Mouse (Mus musculus) hindbrain, embryonic 12.5 days (tissue): ENCODE measurements around the gene Tmem129. TPM values are rescaled to one million over a fixed set of nuclear protein-coding genes. Genes with fewer than 3 reads are reported as not detected.

Experiments
- ATAC-seq: fragments of 200-750 bp; cut with Nextera tagmentation; 2 replicates; pipeline ENCODE4 v1.8.0; 2017; ENCODE audit warnings: moderate TSS enrichment; ENCODE audit not compliant: low FRiP score
- H3K27ac ChIP-seq: fragments of 300-500 bp; sonication (generic); 2 replicates; pipeline ENCODE4 v1.5.1; 2016; ENCODE audit warnings: mild to moderate bottlenecking
- H3K27me3 ChIP-seq: fragments of 300-500 bp; sonication (generic); 2 replicates; pipeline ENCODE4 v1.6.1; 2016; ENCODE audit warnings: mild to moderate bottlenecking
- H3K36me3 ChIP-seq: fragments of 300-500 bp; sonication (generic); 2 replicates; pipeline ENCODE4 v1.6.1; 2016; ENCODE audit warnings: mild to moderate bottlenecking
- H3K4me1 ChIP-seq: fragments of 300-500 bp; sonication (generic); 2 replicates; pipeline ENCODE4 v1.6.1; 2016
- H3K4me2 ChIP-seq: fragments of 300-500 bp; sonication (generic); replicated peaks from 2 replicates; pipeline ENCODE4 v1.6.1; 2016; ENCODE audit warnings: mild to moderate bottlenecking
- H3K4me3 ChIP-seq: fragments of 300-500 bp; sonication (generic); 2 replicates; pipeline ENCODE4 v1.5.1; 2016; ENCODE audit warnings: mild to moderate bottlenecking
- H3K9ac ChIP-seq: fragments of 300-500 bp; sonication (generic); 2 replicates; pipeline ENCODE4 v1.6.1; 2016; ENCODE audit warnings: mild to moderate bottlenecking, moderate library complexity
- H3K9me3 ChIP-seq: fragments of 300-500 bp; sonication (generic); replicated peaks from 2 replicates; pipeline ENCODE4 v1.6.1; 2016; ENCODE audit warnings: mild to moderate bottlenecking
- WGBS: fragments of 180-500 bp; shearing (Covaris S2); methylation state at CpG from one replicate; pipeline ENCODE4 v1.1.7; 2016; 5-methylcytosine and 5-hydroxymethylcytosine counted together
- polyA plus RNA-seq: library from polyadenylated mRNA; unstranded; fragments of >200 nt; fragmentation: Nextera tagmentation; extraction: Ambion mirVana; gene quantifications from 2 replicates; pipeline ENCODE4 v1.2.1, GENCODE M21; 2016

Gene Tmem129
- polyA plus RNA-seq, 1 experiment from 2014 or later: 33.8 TPM

DNA sequence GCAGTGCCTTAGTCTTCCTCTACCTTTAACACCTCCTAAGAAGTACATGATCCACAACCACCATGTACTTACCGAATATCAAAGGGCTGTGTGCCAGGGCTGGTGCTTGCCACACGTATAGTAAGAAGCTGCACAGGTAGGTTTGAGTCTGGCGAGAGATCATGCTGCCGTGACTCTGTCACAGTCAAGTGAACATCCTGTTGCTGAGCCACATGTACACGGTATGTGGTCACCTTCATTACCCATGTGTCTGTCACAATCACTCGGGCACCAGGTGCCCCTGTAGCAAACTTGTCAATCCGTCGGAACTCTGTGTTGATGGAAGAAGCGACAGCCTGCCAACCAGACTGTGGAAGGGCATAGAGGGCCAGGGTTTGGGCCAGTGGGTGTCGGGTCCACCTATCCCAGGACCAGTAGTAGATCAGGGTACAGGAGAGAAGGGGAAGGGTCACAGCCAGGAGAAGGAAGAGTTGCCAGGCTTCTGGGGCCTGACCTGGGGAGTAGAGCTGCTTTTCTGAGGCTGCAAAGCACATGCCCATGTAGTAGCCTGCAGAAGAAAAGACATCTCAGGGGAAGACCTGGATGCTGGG, 2.9 kb downstream of the Tmem129 start:
- no peak for ATAC-seq
- WGBS: 92% methylated on average over 10 of the region's 10 CpGs

DNA sequence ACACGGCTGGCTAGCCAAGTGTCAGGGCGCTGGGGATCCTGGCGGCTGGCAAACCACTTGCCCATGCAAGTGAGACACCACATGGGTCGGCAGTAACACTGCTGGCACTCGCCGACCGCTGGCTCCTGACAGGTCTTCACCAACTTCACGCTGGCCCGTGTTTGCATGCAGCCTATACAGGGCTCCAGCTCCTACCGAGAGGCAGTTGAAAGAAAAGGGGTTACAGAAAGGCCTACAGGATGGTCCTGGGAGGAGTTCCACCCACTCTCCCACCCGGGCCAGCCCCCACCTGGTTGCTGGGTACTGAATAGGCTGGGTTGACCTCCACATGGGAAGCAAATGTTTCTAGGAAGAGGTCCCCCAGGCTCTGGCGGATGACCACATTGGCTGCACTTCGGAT, 3.8 kb downstream of the Tmem129 start:
- H3K27me3 ChIP-seq: no peaks in the 10 kb centered on the region
- no peak overlapping the region for H3K27ac ChIP-seq
- H3K4me2 ChIP-seq: no peak overlapping the region
- H3K36me3 ChIP-seq: peaks cover 17% of the 10 kb centered on the region
- H3K4me3 ChIP-seq: no peak overlapping the region
- H3K4me1 ChIP-seq: peaks cover 44% of the 10 kb centered on the region
- 95% methylated on average over 13 of the region's 13 CpGs for WGBS
- no peaks in the 10 kb centered on the region for H3K9me3 ChIP-seq
- no peak overlapping the region for H3K9ac ChIP-seq
- no peak for ATAC-seq

More for the DNA sequence above, 2.9 kb downstream of the Tmem129 start:
- Histone ChIP-seq H3K27me3 (no peaks in the 10 kb centered on the region), H3K4me1 (peaks cover 45% of the 10 kb centered on the region), H3K9me3 (no peaks in the 10 kb centered on the region), H3K4me2 (no peak overlapping the region), H3K9ac (no peak overlapping the region), H3K36me3 (peaks cover 14% of the 10 kb centered on the region), H3K4me3 (no peak overlapping the region), H3K27ac (no peak overlapping the region)

DNA sequence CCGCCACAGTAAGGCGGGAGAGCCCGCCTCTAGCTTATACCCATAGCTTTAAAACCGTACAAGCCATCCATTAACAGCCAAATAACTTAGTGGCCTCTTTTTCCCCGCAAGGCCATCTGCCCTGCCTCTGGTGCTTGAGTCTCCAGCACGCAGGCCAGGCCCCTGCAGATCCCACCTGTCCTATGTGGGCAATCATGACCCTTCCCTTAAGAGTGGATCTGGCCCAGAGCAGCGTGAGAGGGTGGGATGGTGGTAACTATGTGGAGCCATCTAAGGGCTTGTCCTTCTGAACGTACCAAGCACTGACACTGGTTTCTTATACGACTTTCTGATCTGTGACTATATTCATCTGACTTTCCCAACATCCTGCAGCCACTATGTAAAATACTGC, 5.4 kb downstream of the Tmem129 start:
- Histone ChIP-seq H3K27ac (peak overlapping the region; percentile 71), H3K9ac (peak overlapping the region; percentile 81), H3K4me2 (peak overlapping the region; percentile 79), H3K4me1 (peaks cover 35% of the 10 kb centered on the region), H3K9me3 (no peaks in the 10 kb centered on the region), H3K4me3 (peak overlapping the region; percentile 71), H3K36me3 (peaks cover 22% of the 10 kb centered on the region), H3K27me3 (no peaks in the 10 kb centered on the region)
- peak; percentile 46 for ATAC-seq
- 5% methylated on average over 9 of the region's 9 CpGs for WGBS

DNA sequence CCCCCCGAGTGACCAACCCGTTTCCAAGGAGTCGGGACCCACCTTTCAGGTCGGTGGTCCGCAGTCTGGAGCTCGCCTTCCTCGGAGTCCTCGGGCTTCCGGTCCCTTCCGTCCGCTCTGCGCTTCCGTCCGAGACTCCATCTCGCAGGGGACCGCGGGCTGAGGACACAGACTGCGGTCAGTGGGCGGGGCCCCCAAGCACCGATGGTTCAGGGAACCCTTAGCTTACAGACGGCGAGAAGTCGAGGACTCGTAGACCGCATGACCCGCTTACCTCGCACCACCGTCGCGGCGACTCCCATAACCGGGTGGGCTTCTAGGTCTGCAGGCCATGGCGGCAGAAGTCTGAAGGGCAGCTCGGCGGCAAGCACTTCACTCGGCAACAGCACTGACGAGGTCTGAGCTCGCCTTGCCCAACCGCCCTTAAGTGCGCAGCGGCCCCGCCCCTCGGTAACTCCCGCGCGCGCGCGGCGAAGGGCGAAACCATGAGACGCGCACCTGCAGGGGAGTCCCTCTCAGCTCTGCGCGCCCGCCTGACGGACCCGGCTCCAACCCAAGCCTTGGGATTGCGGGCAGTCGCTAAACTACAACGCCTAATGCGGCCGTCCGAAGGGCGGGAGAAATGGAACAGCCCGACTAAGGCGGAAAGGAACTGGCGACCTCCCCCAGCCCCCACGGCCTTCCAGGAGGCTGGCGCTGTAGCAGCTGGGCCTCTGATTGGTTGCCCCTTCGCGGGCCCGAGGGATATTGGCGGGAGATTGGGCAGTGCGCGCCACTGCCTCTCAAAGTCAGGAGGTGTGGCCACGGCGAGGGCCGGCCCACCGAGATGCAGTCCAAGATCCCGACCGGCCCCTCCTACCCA, 6.1 kb downstream of the Tmem129 start, which contains the start of gene Slbp:
TSS of gene Slbp (minus strand) at position 654 of the 862 bp plus-strand sequence.
- H3K4me3 ChIP-seq: peak within 1 kb of the TSS; percentile 71
- H3K36me3 ChIP-seq: peaks cover 28% of the 10 kb centered on the region
- H3K4me1 ChIP-seq: peaks cover 35% of the 10 kb centered on the region
- no peaks in the 10 kb centered on the region for H3K27me3 ChIP-seq
- peak; percentile 96 for ATAC-seq
- no peaks in the 10 kb centered on the region for H3K9me3 ChIP-seq
- peak within 1 kb of the TSS; percentile 79 for H3K4me2 ChIP-seq
- under 1% methylated on average over 82 of the region's 82 CpGs for WGBS
- peak within 1 kb of the TSS; percentile 98 for H3K27ac ChIP-seq
- H3K9ac ChIP-seq: peak within 1 kb of the TSS; percentile 81

DNA sequence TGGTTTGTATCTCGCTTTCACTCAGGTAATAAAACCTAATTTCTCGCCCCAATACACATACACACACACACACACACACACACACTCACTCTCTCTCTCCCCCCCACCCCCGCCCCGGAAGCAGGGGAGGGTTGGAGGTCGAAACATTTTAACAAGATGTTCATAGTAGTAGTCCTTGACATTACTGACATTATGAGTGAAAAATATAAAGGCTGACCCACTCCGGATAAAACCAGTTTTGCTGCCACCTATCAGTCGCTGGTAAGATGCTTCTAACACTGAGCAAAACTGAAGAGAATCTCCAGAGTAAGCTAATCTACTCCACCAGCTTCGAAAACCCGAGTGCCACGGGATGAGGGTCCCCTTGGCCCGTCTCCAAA, 6.7 kb downstream of the Tmem129 start:
- peak overlapping the region; percentile 79 for H3K4me2 ChIP-seq
- H3K27ac ChIP-seq: peak overlapping the region; percentile 98
- H3K4me1 ChIP-seq: peaks cover 29% of the 10 kb centered on the region
- H3K9me3 ChIP-seq: no peaks in the 10 kb centered on the region
- peak overlapping the region; percentile 81 for H3K9ac ChIP-seq
- ATAC-seq: no peak; the same call in 1 of the 2 replicates
- no peaks in the 10 kb centered on the region for H3K27me3 ChIP-seq
- H3K4me3 ChIP-seq: peak overlapping the region; percentile 71
- WGBS: 2% methylated on average over 11 of the region's 11 CpGs
- peaks cover 33% of the 10 kb centered on the region for H3K36me3 ChIP-seq

DNA sequence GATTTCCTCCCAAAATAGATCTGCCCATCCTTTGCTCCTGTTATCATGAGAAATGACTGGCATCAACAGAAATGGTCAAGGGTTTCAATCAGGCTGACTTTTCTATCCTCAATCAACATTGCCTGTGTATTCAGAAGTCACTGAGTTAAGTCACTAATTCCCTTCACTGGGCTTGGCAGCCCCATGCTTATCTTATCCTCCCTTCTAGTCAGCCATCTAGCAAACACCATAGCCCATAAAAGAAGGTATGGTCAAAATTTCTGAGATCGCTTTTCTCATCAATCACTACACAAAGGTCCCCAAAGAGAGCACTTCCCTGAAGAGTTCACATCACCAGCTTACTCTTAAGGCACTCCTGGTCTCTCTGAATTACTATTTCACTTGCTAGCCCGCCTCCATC, 7.2 kb downstream of the Tmem129 start:
- H3K27me3 ChIP-seq: no peaks in the 10 kb centered on the region
- peak overlapping the region; percentile 71 for H3K4me3 ChIP-seq
- H3K4me1 ChIP-seq: peaks cover 27% of the 10 kb centered on the region
- no peaks in the 10 kb centered on the region for H3K9me3 ChIP-seq
- peaks cover 39% of the 10 kb centered on the region for H3K36me3 ChIP-seq
- H3K9ac ChIP-seq: peak overlapping the region; percentile 81
- H3K27ac ChIP-seq: peak overlapping the region; percentile 98
- WGBS: 16% methylated on average over 2 of the region's 2 CpGs
- no peak for ATAC-seq
- peak overlapping the region; percentile 79 for H3K4me2 ChIP-seq

DNA sequence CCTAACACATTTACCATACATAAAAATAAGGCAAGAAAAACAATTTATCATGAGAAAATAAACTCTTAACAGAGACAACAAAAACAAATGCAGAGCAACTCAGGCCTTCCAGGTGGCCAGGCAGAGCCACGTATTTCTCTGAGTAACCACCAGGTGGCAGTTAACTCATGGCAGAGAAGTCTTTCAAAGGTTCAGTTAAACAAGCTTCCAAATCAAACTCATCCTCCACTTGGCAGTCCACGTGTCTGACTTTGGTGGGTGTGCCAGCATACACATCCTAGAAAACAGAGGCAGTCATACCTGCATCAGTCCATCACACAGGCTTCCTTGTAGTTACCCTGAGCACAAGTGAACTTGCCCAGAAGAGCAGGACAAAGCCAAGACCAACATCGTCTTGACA, 17.6 kb downstream of the Tmem129 start:
- no peaks in the 10 kb centered on the region for H3K27me3 ChIP-seq
- H3K4me2 ChIP-seq: no peak overlapping the region
- no peaks in the 10 kb centered on the region for H3K9me3 ChIP-seq
- 45% methylated on average over 3 of the region's 3 CpGs for WGBS
- no peak overlapping the region for H3K27ac ChIP-seq
- H3K4me3 ChIP-seq: no peak overlapping the region
- ATAC-seq: no peak
- H3K9ac ChIP-seq: no peak overlapping the region
- no peaks in the 10 kb centered on the region for H3K4me1 ChIP-seq
- peaks cover 51% of the 10 kb centered on the region for H3K36me3 ChIP-seq

DNA sequence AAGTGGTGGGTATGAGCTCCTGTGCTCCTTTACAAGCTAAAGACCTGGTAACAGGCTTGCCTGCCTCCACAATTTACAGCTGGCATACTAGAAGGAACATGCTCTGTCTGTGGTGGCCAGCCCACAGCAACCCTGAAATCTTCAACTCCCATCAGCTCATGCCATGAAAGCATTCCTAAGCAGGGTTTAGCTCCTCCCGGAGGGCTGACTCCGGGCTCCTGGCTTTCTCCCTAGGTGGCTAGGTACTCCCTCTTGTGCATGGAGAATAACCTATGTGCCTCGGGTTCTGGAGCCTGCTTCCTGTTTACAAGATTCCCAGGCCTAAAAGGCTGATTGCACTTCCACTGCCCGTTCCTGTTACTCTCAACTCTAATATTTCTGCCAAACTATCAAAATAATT, 19.4 kb downstream of the Tmem129 start:
- H3K4me1 ChIP-seq: no peaks in the 10 kb centered on the region
- H3K27ac ChIP-seq: no peak overlapping the region
- no peaks in the 10 kb centered on the region for H3K27me3 ChIP-seq
- H3K4me3 ChIP-seq: no peak overlapping the region
- WGBS: 68% methylated on average over 4 of the region's 4 CpGs
- no peak for ATAC-seq
- no peaks in the 10 kb centered on the region for H3K9me3 ChIP-seq
- no peak overlapping the region for H3K9ac ChIP-seq
- no peak overlapping the region for H3K4me2 ChIP-seq
- H3K36me3 ChIP-seq: peaks cover 45% of the 10 kb centered on the region

DNA sequence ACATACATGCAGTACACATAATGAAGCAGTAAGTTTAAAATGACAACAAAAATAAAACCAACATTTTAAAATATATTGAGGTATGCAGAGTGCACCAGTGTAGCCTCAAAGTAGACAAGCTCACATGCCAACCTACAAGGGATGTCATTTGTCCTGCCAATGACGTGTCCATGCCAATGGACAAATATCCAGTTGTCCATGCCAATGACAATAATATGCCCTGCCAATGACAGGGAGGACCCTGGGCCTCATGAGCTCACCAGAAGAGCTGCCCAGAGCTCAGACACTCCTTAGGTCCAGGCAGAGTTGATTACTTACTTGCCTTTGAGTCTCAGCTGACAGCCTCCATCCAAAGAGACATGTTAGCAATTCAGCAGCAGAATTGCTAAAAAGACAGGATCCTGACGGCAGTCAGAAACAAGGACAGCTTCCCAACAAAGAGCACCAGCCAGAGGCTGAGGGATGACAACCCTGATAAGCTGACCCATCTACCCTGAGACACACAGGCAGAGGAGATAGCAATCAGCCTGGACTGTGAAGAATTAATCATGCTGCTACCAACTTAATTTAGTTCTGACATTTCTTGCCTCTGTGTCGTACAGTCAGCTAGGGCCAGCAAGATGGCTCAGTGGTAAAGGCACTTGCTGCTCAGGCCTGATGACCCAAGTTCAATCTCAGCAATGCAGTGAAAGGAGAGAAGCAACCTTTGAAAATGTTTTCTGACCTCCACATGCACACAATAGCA, 20.4 kb downstream of the Tmem129 start:
- no peak for ATAC-seq
- peaks cover 34% of the 10 kb centered on the region for H3K36me3 ChIP-seq
- H3K27me3 ChIP-seq: no peaks in the 10 kb centered on the region
- H3K27ac ChIP-seq: no peak overlapping the region
- H3K9ac ChIP-seq: no peak overlapping the region
- WGBS: 72% methylated on average over 3 of the region's 3 CpGs
- H3K9me3 ChIP-seq: no peaks in the 10 kb centered on the region
- no peak overlapping the region for H3K4me3 ChIP-seq
- H3K4me1 ChIP-seq: no peaks in the 10 kb centered on the region
- H3K4me2 ChIP-seq: no peak overlapping the region

DNA sequence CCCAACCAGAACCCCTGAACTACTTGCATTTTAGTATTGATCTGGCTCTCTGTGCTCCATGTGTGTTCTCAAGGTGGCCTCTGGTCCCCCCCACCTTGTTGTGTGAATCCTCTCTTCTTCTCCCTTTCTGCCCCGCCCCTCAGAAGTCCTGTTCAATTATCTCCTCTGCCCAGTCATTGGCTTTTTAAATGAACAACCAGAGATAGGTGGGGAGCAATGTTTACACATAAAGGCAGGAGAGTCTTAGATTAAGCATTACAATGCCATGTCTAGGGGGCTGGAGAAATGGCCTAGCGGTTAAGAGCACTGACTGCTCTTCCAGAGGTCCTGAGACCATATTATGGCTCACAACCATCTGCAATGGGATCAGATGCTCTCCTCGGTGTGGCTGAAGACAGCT, 22.9 kb downstream of the Tmem129 start:
- no peak for ATAC-seq
- Histone ChIP-seq H3K4me1 (peaks cover 4% of the 10 kb centered on the region), H3K9ac (no peak overlapping the region), H3K36me3 (peaks cover 18% of the 10 kb centered on the region; the same call in 1 of the 2 replicates), H3K27ac (no peak overlapping the region), H3K4me3 (no peak overlapping the region), H3K27me3 (no peaks in the 10 kb centered on the region), H3K9me3 (no peaks in the 10 kb centered on the region), H3K4me2 (no peak overlapping the region)
- 95% methylated on average over 3 of the region's 3 CpGs for WGBS

DNA sequence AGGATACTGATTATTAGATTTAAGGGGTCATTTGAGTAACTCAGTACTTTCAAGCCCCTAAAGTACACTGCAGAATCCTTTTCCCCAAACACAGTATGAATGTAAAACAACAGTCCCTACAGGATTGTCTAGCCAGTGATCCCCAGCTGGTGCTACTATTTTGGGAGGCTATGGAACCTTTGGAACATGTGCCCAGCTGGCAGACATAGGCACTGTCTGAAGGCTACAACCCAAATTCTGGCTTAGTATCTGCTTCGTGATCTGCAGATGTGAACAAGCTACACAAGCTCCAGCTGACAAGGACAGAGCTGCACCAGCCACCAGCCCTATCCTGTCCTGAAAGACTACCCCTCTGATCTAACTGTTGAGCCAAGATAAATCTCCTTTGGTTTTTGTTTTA, 25.7 kb downstream of the Tmem129 start:
- 89% methylated on average over 1 of the region's 1 CpGs for WGBS

DNA sequence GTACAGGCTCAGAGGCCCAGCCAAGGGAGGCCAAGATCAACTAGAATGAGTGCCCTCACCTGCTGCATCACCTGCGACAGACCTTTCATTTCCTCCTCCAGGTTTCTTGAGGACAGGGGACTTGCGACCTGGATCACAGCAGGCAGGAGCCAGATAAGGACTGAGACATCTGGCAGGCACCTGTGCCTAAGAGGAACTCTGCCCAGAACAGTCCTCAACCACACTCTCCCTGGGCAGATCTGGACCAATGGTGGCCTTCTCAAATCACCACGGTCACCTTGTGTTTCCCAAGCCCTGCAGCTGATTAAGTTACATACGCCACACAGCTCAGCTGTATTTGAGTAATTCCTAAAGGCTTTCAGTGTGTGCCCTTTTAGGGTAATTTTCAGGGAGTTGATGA, 27.6 kb downstream of the Tmem129 start:
- H3K27ac ChIP-seq: no peak overlapping the region
- no peaks in the 10 kb centered on the region for H3K9me3 ChIP-seq
- no peak overlapping the region; the same call in 1 of the 2 replicates for H3K4me2 ChIP-seq
- peak overlapping the region; percentile 2; the same call in 1 of the 2 replicates for H3K9ac ChIP-seq
- H3K36me3 ChIP-seq: 0 out of 2 replicates have a peak, but pooled peaks cover 6% of the 10 kb centered on the region
- H3K4me3 ChIP-seq: no peak overlapping the region; the same call in 1 of the 2 replicates
- 61% methylated on average over 4 of the region's 4 CpGs for WGBS
- ATAC-seq: no peak
- no peaks in the 10 kb centered on the region for H3K27me3 ChIP-seq
- peaks cover 18% of the 10 kb centered on the region for H3K4me1 ChIP-seq

More for the DNA sequence above, 25.7 kb downstream of the Tmem129 start:
- Histone ChIP-seq H3K27ac (no peak overlapping the region), H3K4me3 (no peak overlapping the region), H3K4me2 (no peak overlapping the region), H3K4me1 (peaks cover 18% of the 10 kb centered on the region), H3K9ac (no peak overlapping the region), H3K36me3 (0 out of 2 replicates have a peak, but pooled peaks cover 10% of the 10 kb centered on the region), H3K9me3 (no peaks in the 10 kb centered on the region), H3K27me3 (no peaks in the 10 kb centered on the region)
- ATAC-seq: no peak
